Mouse (Mus musculus) midbrain, embryonic 10.5 days (tissue): ENCODE data around the gene Foxj3. TPM values are rescaled to one million over a fixed set of nuclear protein-coding genes. Genes with fewer than 3 reads are reported as not detected.

Experiments
- DNase-seq: peaks from one replicate; pipeline ENCODE4 v3.0.0-alpha.2; 2017; ENCODE audit warnings: low spot score
- H3K27ac ChIP-seq: fragments of 300-500 bp; sonication (generic); replicated peaks from 2 replicates; pipeline ENCODE4 v1.5.1; 2016; ENCODE audit warnings: mild to moderate bottlenecking
- H3K27me3 ChIP-seq: fragments of 300-500 bp; sonication (generic); 2 replicates; pipeline ENCODE4 v1.6.1; 2016; ENCODE audit warnings: low read depth, mild to moderate bottlenecking; ENCODE audit not compliant: poor library complexity, severe bottlenecking
- H3K36me3 ChIP-seq: fragments of 300-500 bp; sonication (generic); 2 replicates; pipeline ENCODE4 v1.6.1; 2016; ENCODE audit warnings: mild to moderate bottlenecking, moderate library complexity
- H3K4me1 ChIP-seq: fragments of 300-500 bp; sonication (generic); 2 replicates; pipeline ENCODE4 v1.6.1; 2016
- H3K4me3 ChIP-seq: fragments of 300-500 bp; sonication (generic); 2 replicates; pipeline ENCODE4 v1.5.1; 2016; ENCODE audit warnings: mild to moderate bottlenecking, moderate library complexity
- H3K9me3 ChIP-seq: fragments of 300-500 bp; sonication (generic); replicated peaks from 2 replicates; pipeline ENCODE4 v1.6.1; 2016; ENCODE audit warnings: mild to moderate bottlenecking
- WGBS: fragments of 180-500 bp; shearing (Covaris S2); methylation state at CpG from one replicate; pipeline ENCODE4 v1.1.7; 2016; 5-methylcytosine and 5-hydroxymethylcytosine counted together
- polyA plus RNA-seq: library from polyadenylated mRNA; unstranded; fragments of >200 nt; fragmentation: Nextera tagmentation; extraction: Ambion mirVana; gene quantifications from 2 replicates; pipeline ENCODE4 v1.2.1, GENCODE M21; 2016

Foxj3 gene
- polyA plus RNA-seq, 1 experiment from 2014 or later: 18.1 TPM

GRCm38 (mm10) chr4:119672685-119673084 is 135.9 kb downstream of the Foxj3 start:
- DNase-seq: no peak
- H3K4me1 ChIP-seq: peaks cover 15% of the 10 kb centered on the region
- no peaks in the 10 kb centered on the region for H3K36me3 ChIP-seq
- no peaks in the 10 kb centered on the region for H3K9me3 ChIP-seq
- no peaks in the 10 kb centered on the region for H3K27me3 ChIP-seq
- no peak overlapping the region for H3K4me3 ChIP-seq
- WGBS: 35% methylated on average over 5 of the region's 5 CpGs
- H3K27ac ChIP-seq: no peak overlapping the region

Other genes with a start within 250 kb of the Foxj3 start
- 1,019 and 1,063 TPM in 2 replicates for gene Ybx1, start 242.4 kb upstream of the Foxj3 start, polyA plus RNA-seq
- gene Ppih, start 216.5 kb upstream of the Foxj3 start, polyA plus RNA-seq: 133 and 150 TPM in 2 replicates
- 9.0 and 9.1 TPM in 2 replicates for gene Ccdc30, start 121.5 kb upstream of the Foxj3 start, polyA plus RNA-seq
- 24.0 and 27.5 TPM in 2 replicates for gene Ppcs, start 114.6 kb upstream of the Foxj3 start, polyA plus RNA-seq
- gene Zmynd12, start 114.2 kb upstream of the Foxj3 start, polyA plus RNA-seq: 0.35 TPM in 1 of 2 replicates, not detected in the other
- gene Rimkla, start 44.4 kb upstream of the Foxj3 start, polyA plus RNA-seq: 3.8 and 5.0 TPM in 2 replicates
- 2.7 and 2.8 TPM in 2 replicates for gene Frg2f1, start 2.5 kb downstream of the Foxj3 start, polyA plus RNA-seq
- gene Guca2a, start 100.7 kb downstream of the Foxj3 start, polyA plus RNA-seq: not detected in 2 replicates
- gene Guca2b, start 122.0 kb downstream of the Foxj3 start, polyA plus RNA-seq: not detected in 2 replicates
- 0.64 and 1.0 TPM in 2 replicates for gene Hivep3, start 196.8 kb downstream of the Foxj3 start, polyA plus RNA-seq